Mouse (Mus musculus) adrenal gland (tissue): ENCODE measurements around the gene Gm9513.

Experiments
- intact Hi-C: fragments of 180-260 bp; cut with DNase I; formaldehyde crosslinking; loops from one replicate; pipeline ENCODE4 v1.15.1; 2025
- long read RNA-seq, 2 experiments: library from polyadenylated mRNA; unstranded; transcript quantifications; one replicate each; pipeline ENCODE4 v2.0.0; 2020; ENCODE audit warnings: borderline replicate concordance in 1 of 2; ENCODE audit not compliant: insufficient replicate concordance in 1 of 2

Gene Gm9513
- long read RNA-seq, experiment 1, result 0 reads
- long read RNA-seq, experiment 2, result 0 reads

- intact Hi-C loops, result no loop called here
Measured at GRCm38 (mm10) chr9:36475338-36475737, at the start of gene Gm9513. Gm9513 (plus strand) TSS chr9:36475638.

DNA sequence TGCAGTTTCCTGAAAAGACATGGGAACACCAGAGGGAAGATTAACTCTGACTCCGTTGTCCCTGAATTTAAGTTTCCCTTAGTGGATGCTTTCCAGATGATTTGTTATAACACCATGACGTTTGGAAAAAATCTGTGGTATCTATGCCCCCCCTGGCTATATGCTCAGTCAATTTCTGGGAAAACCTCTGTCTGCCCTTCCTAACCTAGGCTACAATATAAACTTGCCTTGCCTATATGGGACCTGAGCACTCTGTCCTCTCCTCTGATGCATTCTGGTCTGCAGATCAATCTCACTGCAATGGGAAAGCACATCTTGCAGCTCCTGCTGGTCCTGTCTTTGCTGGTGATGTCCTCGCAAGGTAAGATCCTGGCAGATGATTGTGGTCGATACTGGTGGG, 43.9 kb upstream of the Gm9513 start, which contains the start of gene Gm7257:
Gene Gm7257 (plus strand): TSS at position 301 of the 400 bp plus-strand sequence.
- intact Hi-C loops, result loop anchor here (10.0 kb wide), 1 partner anchor 253 kb away; no protein-coding TSS in a partner anchor

DNA sequence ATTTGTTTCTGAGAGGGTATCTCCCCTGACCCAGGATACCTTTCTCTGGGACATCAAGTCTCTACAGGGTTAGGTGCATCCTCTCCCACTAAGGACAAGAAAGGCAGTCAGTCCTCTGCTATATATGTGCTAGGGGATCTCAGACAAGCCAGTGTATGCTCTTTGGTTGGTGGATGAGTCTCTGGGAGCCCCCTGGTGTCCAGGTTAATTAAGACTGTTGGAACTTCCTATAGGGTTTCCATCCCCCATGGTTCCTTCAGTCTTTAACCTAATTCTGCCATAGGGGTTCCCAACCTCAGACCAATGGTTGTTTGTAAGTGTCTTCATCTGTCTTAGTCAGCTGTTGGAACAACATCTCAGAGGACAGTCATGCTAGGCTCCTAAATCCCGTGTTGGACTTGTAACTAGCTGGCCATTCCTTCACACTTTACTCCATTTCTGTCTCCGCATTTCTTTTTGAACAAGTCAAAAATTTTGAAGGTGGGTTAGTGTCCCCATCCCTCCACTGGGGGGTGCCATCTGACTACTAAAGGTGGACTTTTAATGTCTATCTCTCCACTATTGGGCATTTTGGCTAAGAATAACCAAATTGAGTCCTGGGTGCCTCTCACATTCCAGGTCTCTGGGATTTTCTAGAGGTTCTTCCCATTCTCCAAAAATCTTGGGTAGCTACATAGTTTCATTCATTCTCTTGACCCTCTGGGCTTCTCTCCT, 40.2 kb upstream of the Gm9513 start:
- intact Hi-C loops, result loop anchor here (10.0 kb wide), 1 partner anchor 250 kb away; no protein-coding TSS in a partner anchor

DNA sequence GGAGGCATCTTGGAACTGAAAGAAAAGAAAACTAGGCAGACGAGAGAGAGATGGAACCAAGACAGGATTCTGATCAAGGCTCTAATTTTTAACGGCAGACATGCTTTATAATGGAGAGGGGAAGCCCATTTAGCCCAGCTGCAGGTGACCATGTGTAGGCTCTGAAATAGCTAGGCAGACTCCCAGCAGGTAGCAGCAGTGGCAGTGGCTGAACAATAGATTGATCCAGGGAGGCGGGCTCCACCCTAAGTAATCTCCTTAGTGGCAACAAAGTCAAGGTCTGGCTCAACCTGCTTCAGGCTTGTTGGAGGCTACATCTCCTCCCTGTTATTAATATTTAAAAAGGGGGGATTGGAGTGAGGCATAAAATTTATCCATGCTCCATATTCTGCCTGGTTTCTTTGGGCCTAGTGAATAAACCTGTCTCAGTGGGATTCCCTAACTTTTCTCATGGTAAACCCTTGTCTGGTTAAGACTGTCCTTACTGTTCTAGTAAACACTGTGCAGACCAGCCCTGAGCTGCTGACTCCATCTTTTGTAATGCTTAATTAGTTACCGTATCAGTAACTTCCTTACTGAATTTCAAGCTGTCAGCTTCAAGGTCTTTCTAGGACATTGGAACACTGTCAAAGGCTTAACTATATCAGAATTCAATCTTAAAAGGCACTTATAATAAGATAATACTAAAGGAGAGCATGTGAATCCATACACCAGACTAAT, 19.2 kb downstream of the Gm9513 start:
- intact Hi-C loops, result no loop called here

DNA sequence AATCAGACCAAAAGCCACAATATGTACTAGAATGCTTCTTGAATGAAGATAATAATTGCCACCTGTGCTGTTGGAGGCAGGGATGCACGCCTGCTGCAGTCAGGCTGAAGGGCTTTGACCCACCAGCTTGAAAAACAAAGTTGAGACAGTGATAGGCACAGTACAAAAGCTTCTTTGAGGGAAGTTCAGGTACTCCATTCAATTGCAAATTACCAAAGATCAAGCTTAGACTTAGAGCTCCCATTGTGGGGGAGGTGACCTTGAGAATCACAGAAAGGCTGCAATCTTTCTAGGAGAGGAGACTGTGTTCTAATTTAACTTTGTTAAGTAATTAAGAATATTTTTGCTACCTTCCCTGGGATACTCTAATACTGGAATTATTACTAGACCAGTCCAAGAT, 20.4 kb downstream of the Gm9513 start:
- intact Hi-C loops, result no loop called here

DNA sequence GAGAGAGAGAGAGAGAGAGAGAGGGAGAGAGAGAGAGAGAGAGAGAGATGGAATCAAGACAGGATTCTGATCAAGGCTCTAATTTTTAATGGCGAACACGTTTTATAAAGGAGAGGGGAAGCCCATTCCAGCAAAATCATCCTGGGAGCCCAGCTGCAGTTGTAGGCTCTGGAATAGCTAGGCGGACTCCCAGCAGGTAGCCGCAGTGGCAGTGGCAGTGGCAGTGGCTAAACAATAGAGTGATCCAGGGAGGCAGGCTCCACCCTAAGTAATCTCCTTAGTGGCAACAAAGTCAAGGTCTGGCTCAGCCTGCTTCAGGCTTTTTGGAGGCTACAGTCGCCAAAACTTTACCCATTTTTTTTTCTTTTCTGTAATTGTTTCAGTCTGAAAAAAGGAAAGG, 28.8 kb downstream of the Gm9513 start:
- intact Hi-C loops, result no loop called here
